Mouse (Mus musculus) duodenum, adult 2 months (tissue): ENCODE data around the gene Cdh16. TPM values are rescaled to one million over a fixed set of nuclear protein-coding genes. Genes with fewer than 3 reads are reported as not detected.

ENCODE experiments used
- polyA plus RNA-seq: library from polyadenylated mRNA; depleted of rRNA; stranded (reverse); fragments of >200 nt; gene quantifications from 2 replicates; pipeline ENCODE4 v1.2.3, GENCODE M21; 2012; ENCODE audit warnings: low replicate concordance; rRNA removed

The Cdh16 gene
- not detected in 2 replicates for polyA plus RNA-seq

GRCm38 (mm10) chr8:104624161-104624560, at the start of gene Cdh16:
TSS of gene Cdh16 (minus strand) at chr8:104624396.

GRCm38 (mm10) chr8:104641426-104642323, 17.5 kb upstream of the Cdh16 start, which contains the start of gene Ciao2b:
TSS of gene Ciao2b (minus strand) at chr8:104641965.

GRCm38 (mm10) chr8:104630981-104631663, 6.9 kb upstream of the Cdh16 start, which contains the start of gene Rrad:
TSS of gene Rrad (minus strand) at chr8:104631327.

GRCm38 (mm10) chr8:104591133-104591834, 32.9 kb downstream of the Cdh16 start, which contains the start of gene Pdp2:
TSS of gene Pdp2 (plus strand) at chr8:104591451.

Other genes with a start within 250 kb of the Cdh16 start
- 17.6 and 17.7 TPM in 2 replicates for gene Cmtm4, start 228.6 kb downstream of the Cdh16 start, polyA plus RNA-seq
- 2.6 and 4.9 TPM in 2 replicates for gene Dync1li2, start 181.3 kb downstream of the Cdh16 start, polyA plus RNA-seq
- gene Terb1, start 114.5 kb downstream of the Cdh16 start, polyA plus RNA-seq: 0.05 and 0.09 TPM in 2 replicates
- 1.1 and 1.9 TPM in 2 replicates for gene Nae1, start 89.8 kb downstream of the Cdh16 start, polyA plus RNA-seq
- 2.2 and 3.5 TPM in 2 replicates for gene Car7, start 89.7 kb downstream of the Cdh16 start, polyA plus RNA-seq
- 2.3 and 4.1 TPM in 2 replicates for gene Pdp2, start 32.9 kb downstream of the Cdh16 start, polyA plus RNA-seq
- 5.5 TPM in 2 replicates for gene Rrad, start 6.9 kb upstream of the Cdh16 start, polyA plus RNA-seq
- gene Ciao2b, start 17.6 kb upstream of the Cdh16 start, polyA plus RNA-seq: 31.2 and 56.2 TPM in 2 replicates
- 261 and 444 TPM in 2 replicates for gene Ces2a, start 109.6 kb upstream of the Cdh16 start, polyA plus RNA-seq
- 1.4 and 11.3 TPM in 2 replicates for gene Ces2b, start 207.2 kb upstream of the Cdh16 start, polyA plus RNA-seq
- 256 and 442 TPM in 2 replicates for gene Ces2c, start 222.7 kb upstream of the Cdh16 start, polyA plus RNA-seq